Comparison of ENCODE assay signal across 8 mouse cellular contexts in the genomic region with DNA sequence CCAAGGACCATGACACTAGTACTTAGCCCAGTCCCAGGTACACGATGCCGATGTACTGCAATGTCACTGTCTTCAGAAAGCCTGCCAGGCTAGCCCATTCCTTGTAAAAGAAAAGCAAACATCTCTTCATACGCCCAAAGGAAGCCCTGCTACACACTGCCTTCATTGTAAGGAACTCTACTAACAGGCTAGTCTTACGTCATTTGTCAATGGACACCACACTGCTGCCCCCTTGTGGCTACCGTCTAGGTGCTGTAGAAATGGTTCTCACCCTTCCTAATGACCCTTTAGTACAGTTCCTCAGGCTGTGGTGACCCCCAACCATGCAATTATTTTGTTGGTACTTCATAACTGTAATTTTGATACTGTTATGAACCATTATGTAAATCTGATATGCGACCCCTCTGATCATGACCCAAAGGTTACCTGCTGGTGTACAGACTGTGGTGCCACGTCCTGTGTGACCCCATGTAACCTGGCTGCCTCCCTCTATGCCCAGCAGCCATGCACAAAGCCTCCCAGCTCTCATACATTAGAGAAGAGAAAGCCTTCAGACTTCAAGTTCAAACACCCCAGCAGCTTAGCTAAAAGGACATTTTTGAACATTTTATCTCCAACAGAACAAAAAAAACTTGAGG. TPM values are rescaled to one million over a fixed set of nuclear protein-coding genes. Genes with fewer than 3 reads are reported as not detected.
A peak's percentile ranks its signal among the peaks of the same experiment; 100 is the strongest.
DNase-seq lines count a peak whose midpoint lies in the region; ATAC-seq and TF ChIP-seq lines count a peak whose summit lies in the region.

No protein-coding gene starts in this region.

- H3K4me1 ChIP-seq in heart, postnatal 0 days (ENCODE audit: control insufficient read depth, insufficient read depth), result peaks cover 10% of the 10 kb centered on the region

- H3K27ac ChIP-seq in heart, postnatal 0 days (ENCODE audit: low read depth), result no peak overlapping the region

- peak; percentile 32 to 60 for DNase-seq in CD8-positive naive resting alpha-beta T cell, adult 2 months (ENCODE audit: low read depth in 2 of 2, low spot score in 2 of 2)
- peak; percentile 88 for DNase-seq in adrenal gland, postnatal 10 days
- peak; percentile 67 for DNase-seq in embryo, embryonic 9.5 days (ENCODE audit: extremely low spot score)
- peak; percentile 84 for DNase-seq in heart, postnatal 0 days (ENCODE audit: low spot score)
- peak; percentile 77 to 92 for DNase-seq in kidney, postnatal 36 days
- DNase-seq in lung, adult 18-20 months, result peak; percentile 64 to 73
- DNase-seq in ovary, postnatal 14 days (ENCODE audit: low spot score), result peak; percentile 63
- DNase-seq in thymus, postnatal 36 days, result peak; percentile 57 to 69

- peak; percentile 74 for ATAC-seq in heart, postnatal 0 days (ENCODE audit: insufficient read depth, low read depth)

- H3K36me3 ChIP-seq in heart, postnatal 0 days (replicated peaks; ENCODE audit: control insufficient read depth, insufficient read depth, low read length), result peaks cover 91% of the 10 kb centered on the region

- H3K27me3 ChIP-seq in heart, postnatal 0 days (ENCODE audit: control insufficient read depth, insufficient read depth, low read length), result no peaks in the 10 kb centered on the region

- H3K4me3 ChIP-seq in heart, postnatal 0 days (ENCODE audit: low read depth, low read length), result no peak overlapping the region

- TF ChIP-seq EP300 in heart, postnatal 0 days (IDR thresholded peaks at IDR 0.05; ENCODE audit: low read depth), result no peak

- no peaks in the 10 kb centered on the region for H3K9me3 ChIP-seq in heart, postnatal 0 days (replicated peaks; ENCODE audit: control insufficient read depth, low read length)

- peak; percentile 93 for TF ChIP-seq CTCF in heart, postnatal 0 days (IDR thresholded peaks at IDR 0.05; ENCODE audit: low read depth)

- WGBS in heart, postnatal 0 days, result 59% methylated on average over 7 of the region's 7 CpGs

- H3K4me2 ChIP-seq in heart, postnatal 0 days (ENCODE audit: low read depth, low read length), result no peak overlapping the region

- H3K9ac ChIP-seq in heart, postnatal 0 days (replicated peaks; ENCODE audit: low read depth, low read length), result no peak overlapping the region

RNA-seq across cellular contexts. Expression of gene Erfe, which starts 14.3 kb away (rescaled TPM):
- 1 to 10 TPM; 1.0 to 2.2 TPM for total RNA-seq in adrenal gland, postnatal 10 days (2021)
- 0.19 and 0.46 TPM in 2 replicates for total RNA-seq in heart, postnatal 0 days (2014; rRNA removed; ENCODE audit: low replicate concordance)
- polyA plus RNA-seq in heart, postnatal 0 days (2015; fragmentation: Nextera tagmentation; extraction: Ambion mirVana), result 0.40 and 0.71 TPM in 2 replicates

RNA-seq across cellular contexts. Expression of gene Ilkap, which starts 18.0 kb away (rescaled TPM):
- 10 to 100 TPM; 82.9 to 83.7 TPM for total RNA-seq in adrenal gland, postnatal 10 days (2021)
- 58.1 and 70.5 TPM in 2 replicates for total RNA-seq in heart, postnatal 0 days (2014; rRNA removed; ENCODE audit: low replicate concordance)
- 71.4 and 75.1 TPM in 2 replicates for polyA plus RNA-seq in heart, postnatal 0 days (2015; fragmentation: Nextera tagmentation; extraction: Ambion mirVana)

RNA-seq across cellular contexts. Expression of gene Klhl30, which starts 29.8 kb away (rescaled TPM):
- 1 to 10 TPM; 2.1 to 5.8 TPM for total RNA-seq in adrenal gland, postnatal 10 days (2021)
- 78.6 and 83.2 TPM in 2 replicates for total RNA-seq in heart, postnatal 0 days (2014; rRNA removed; ENCODE audit: low replicate concordance)
- 64.0 and 68.6 TPM in 2 replicates for polyA plus RNA-seq in heart, postnatal 0 days (2015; fragmentation: Nextera tagmentation; extraction: Ambion mirVana)

RNA-seq across cellular contexts. Expression of gene Hes6, which starts 33.3 kb away (rescaled TPM):
- 100 to 1,000 TPM in 1 of 2 experiments, 10 to 100 TPM in 1; 49.5 to 137 TPM for total RNA-seq in adrenal gland, postnatal 10 days (2021)
- total RNA-seq in heart, postnatal 0 days (2014; rRNA removed; ENCODE audit: low replicate concordance), result 81.4 and 82.5 TPM in 2 replicates
- 61.0 and 64.3 TPM in 2 replicates for polyA plus RNA-seq in heart, postnatal 0 days (2015; fragmentation: Nextera tagmentation; extraction: Ambion mirVana)

RNA-seq across cellular contexts. Expression of gene Espnl, which starts 58.7 kb away (rescaled TPM):
- total RNA-seq in adrenal gland, postnatal 10 days (2021), result under 1 TPM in 1 of 2 experiments, not detected in 1; 0.09 TPM
- total RNA-seq in heart, postnatal 0 days (2014; rRNA removed; ENCODE audit: low replicate concordance), result 0.89 TPM in 1 of 2 replicates, not detected in the other
- 0.04 TPM in 1 of 2 replicates, not detected in the other for polyA plus RNA-seq in heart, postnatal 0 days (2015; fragmentation: Nextera tagmentation; extraction: Ambion mirVana)

Comparison
In these comparisons a context has a peak if more than half of its experiments do, and no peak if none do; other contexts are left out.
1. RNA of gene Klhl30, which starts 29.8 kb away (total RNA-seq): 78.6 to 83.2 TPM in heart, postnatal 0 days; 2.1 to 5.8 TPM in adrenal gland, postnatal 10 days; every median in the first group is over 10 times any median in the second.
2. Peak in every context shown above with its lines, with median percentiles within 50 percentile points of each other: DNase-seq.